Mouse (Mus musculus) CH12.LX (cell line): ENCODE data around the gene Fhit. TPM values are rescaled to one million over a fixed set of nuclear protein-coding genes. Genes with fewer than 3 reads are reported as not detected.

Source experiments
- DNase-seq: peaks from one replicate; pipeline ENCODE4 v3.0.0-alpha.2; 2013; ENCODE audit errors: extremely low read depth
- H3K27ac ChIP-seq: 2 replicates; pipeline ENCODE4 v1.5.1; 2012; ENCODE audit warnings: low read depth, mild to moderate bottlenecking, control low read depth, moderate library complexity; ENCODE audit not compliant: insufficient read depth
- H3K27me3 ChIP-seq: replicated peaks from 2 replicates; pipeline ENCODE3; 2012; ENCODE audit warnings: inconsistent platforms
- H3K36me3 ChIP-seq, 2 experiments: replicated peaks in 1 of 2; 2 replicates each; pipeline versions ENCODE3 to v1.6.1; 2012; ENCODE audit warnings: inconsistent platforms in 1 of 2, low read length in 1 of 2, mild to moderate bottlenecking in 1 of 2, mixed read lengths in 1 of 2, moderate library complexity in 1 of 2; ENCODE audit not compliant: control insufficient read depth in 1 of 2, insufficient read depth in 1 of 2
- H3K4me1 ChIP-seq, 2 experiments: 2 replicates each; pipeline ENCODE4 v1.6.1; 2012; ENCODE audit warnings: inconsistent platforms in 1 of 2, moderate library complexity in 1 of 2; ENCODE audit not compliant: insufficient read depth in 2 of 2, control insufficient read depth in 1 of 2
- H3K4me2 ChIP-seq: 2 replicates; pipeline ENCODE4 v1.6.1; 2012; ENCODE audit warnings: low read depth, mild to moderate bottlenecking, control low read depth; ENCODE audit not compliant: poor library complexity, insufficient read depth, severe bottlenecking
- H3K4me3 ChIP-seq, 3 experiments: fragments of 150-350 bp in 1 of 3; sonication (generic) in 1 of 3; replicated peaks in 1 of 3; 2 replicates each; pipeline versions ENCODE3 to v1.5.1; 2011 to 2012; ENCODE audit warnings: low read depth in 2 of 3, low read length in 2 of 3, mild to moderate bottlenecking in 2 of 3, moderate library complexity in 2 of 3, control low read depth in 1 of 3, improper control_type of control experiment in 1 of 3, inconsistent platforms in 1 of 3, mixed read lengths in 1 of 3; ENCODE audit not compliant: poor library complexity in 1 of 3
- H3K79me2 ChIP-seq: replicated peaks from 2 replicates; pipeline ENCODE4 v1.6.1; 2012; ENCODE audit warnings: mild to moderate bottlenecking, moderate library complexity; ENCODE audit not compliant: control insufficient read depth, poor library complexity, insufficient read depth, severe bottlenecking; ENCODE audit errors: extremely low read depth
- H3K9ac ChIP-seq: 2 replicates; pipeline ENCODE4 v1.6.1; 2012; ENCODE audit warnings: low read depth, mild to moderate bottlenecking, control low read depth, moderate library complexity; ENCODE audit not compliant: insufficient read depth
- H3K9me3 ChIP-seq: replicated peaks from 2 replicates; pipeline ENCODE3; 2012; ENCODE audit warnings: low read length, inconsistent platforms, mixed read lengths
- BHLHE40 ChIP-seq: IDR thresholded peaks from 2 replicates; pipeline ENCODE4 v1.6.1; 2011; ENCODE audit warnings: mild to moderate bottlenecking, low read depth, low read length, improper control_type of control experiment
- CHD1 ChIP-seq: IDR thresholded peaks from 2 replicates; pipeline ENCODE4 v1.6.1; 2012; ENCODE audit warnings: low read depth, low read length, improper control_type of control experiment, inconsistent platforms
- GABPA ChIP-seq: IDR thresholded peaks from 2 replicates; pipeline ENCODE4 v1.6.1; 2012; ENCODE audit warnings: low read depth, low read length, improper control_type of control experiment, inconsistent platforms; ENCODE audit not compliant: insufficient replicate concordance
- HCFC1 ChIP-seq: IDR thresholded peaks from 2 replicates; pipeline ENCODE4 v1.6.1; 2012; ENCODE audit warnings: low read depth, mild to moderate bottlenecking, inconsistent platforms, low read length, improper control_type of control experiment
- JUN ChIP-seq: IDR thresholded peaks from 2 replicates; pipeline ENCODE4 v1.6.1; 2011; ENCODE audit warnings: low read depth, mild to moderate bottlenecking, low read length, improper control_type of control experiment, moderate library complexity; ENCODE audit not compliant: insufficient read depth
- MAZ ChIP-seq: IDR thresholded peaks from 2 replicates; pipeline ENCODE4 v1.6.1; 2012; ENCODE audit warnings: low read depth, mild to moderate bottlenecking, inconsistent platforms, low read length, improper control_type of control experiment, moderate library complexity
- MEF2A ChIP-seq: IDR thresholded peaks from 2 replicates; pipeline ENCODE4 v1.6.1; 2014; ENCODE audit warnings: low read depth, mild to moderate bottlenecking, inconsistent platforms, low read length, improper control_type of control experiment, borderline replicate concordance
- MYC ChIP-seq: IDR thresholded peaks from 2 replicates; pipeline ENCODE4 v1.6.1; 2011; ENCODE audit warnings: low read depth, mild to moderate bottlenecking, improper control_type of control experiment, low read length
- PAX5 ChIP-seq: IDR thresholded peaks from 2 replicates; pipeline ENCODE4 v1.6.1; 2012; ENCODE audit warnings: low read length, inconsistent platforms, mixed read lengths
- UBTF ChIP-seq: IDR thresholded peaks from 2 replicates; pipeline ENCODE4 v1.6.1; 2012; ENCODE audit warnings: low read depth, mild to moderate bottlenecking, inconsistent platforms, low read length, improper control_type of control experiment, moderate library complexity
- ZC3H11A ChIP-seq: IDR thresholded peaks from 2 replicates; pipeline ENCODE4 v1.6.1; 2012; ENCODE audit warnings: low read depth, mild to moderate bottlenecking, inconsistent platforms, low read length, improper control_type of control experiment
- ZKSCAN1 ChIP-seq: IDR thresholded peaks from 2 replicates; pipeline ENCODE4 v1.6.1; 2012; ENCODE audit warnings: low read depth, inconsistent platforms, low read length, improper control_type of control experiment, borderline replicate concordance
- ZMIZ1 ChIP-seq: IDR thresholded peaks from 2 replicates; pipeline ENCODE4 v1.6.1; 2012; ENCODE audit warnings: low read depth, mild to moderate bottlenecking, inconsistent platforms, low read length, improper control_type of control experiment
- dilution Hi-C: fragments of 300-500 bp; cut with MboI; formaldehyde crosslinking; loops from 2 replicates; pipeline ENCODE4 v1.14.3; 2020; ENCODE audit warnings: low sequenced_read_pairs; ENCODE audit not compliant: extremely low pct_unique_long_range_greater_than_20kb, extremely low pct_ligation_motif_present
- in situ Hi-C: fragments of 300-500 bp; cut with MboI; formaldehyde crosslinking; loops from 3 replicates; pipeline ENCODE4 v1.14.3; 2019; ENCODE audit warnings: low sequenced_read_pairs, low pct_ligation_motif_present, low pct_unique_long_range_greater_than_20kb, mixed read lengths
- polyA plus RNA-seq: library from polyadenylated mRNA; unstranded; fragments of >175 nt; gene quantifications from 2 replicates; pipeline ENCODE4 v1.2.1, GENCODE M21; 2012; ENCODE audit warnings: low read depth; ENCODE audit not compliant: insufficient read length
- total RNA-seq, 2 experiments: library from RNA; depleted of rRNA; stranded (reverse); fragments of 300-350 nt in 1 of 2; fragments of >200 nt in 1 of 2; gene quantifications; 2 replicates each; pipeline ENCODE4 v1.2.3; 2012 to 2014

Gene Fhit
- total and polyA plus RNA-seq, 3 experiments = 0.64 to 1.9 (median 0.64) TPM

DNA sequence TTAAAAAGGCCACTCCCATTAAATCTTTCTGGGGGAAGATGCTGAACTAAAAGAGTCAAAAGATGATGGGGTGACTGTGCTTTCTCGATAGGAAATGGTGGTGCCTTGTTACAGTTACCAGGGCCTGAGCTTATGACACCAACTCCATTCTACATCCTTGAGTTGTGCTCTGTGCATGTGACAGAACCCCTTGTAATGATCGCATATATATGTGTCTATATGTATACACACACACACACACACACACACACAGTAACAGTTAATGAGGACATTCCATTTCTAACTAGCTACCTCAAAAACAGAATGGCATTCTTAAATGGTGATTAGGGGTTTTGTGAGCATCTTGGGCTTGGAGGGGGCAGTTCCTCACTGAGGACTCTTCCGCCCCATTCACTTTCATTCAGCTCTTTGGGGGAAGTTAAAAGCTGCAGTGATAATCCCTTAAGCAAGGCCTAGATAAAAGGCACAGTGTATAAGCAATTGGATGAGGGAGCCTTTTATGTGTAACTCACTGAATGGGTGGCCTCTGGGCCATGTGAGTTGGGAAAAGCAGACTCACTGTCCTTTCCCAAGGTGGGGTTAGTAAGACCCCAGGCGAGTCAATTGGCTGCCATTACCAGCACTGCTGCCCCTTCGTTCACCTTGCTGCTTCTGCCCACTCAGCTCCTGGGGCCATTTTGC is 449.9 kb downstream of the Fhit start:
- Histone ChIP-seq H3K27ac (no peak overlapping the region), H3K4me2 (no peak overlapping the region), H3K4me1 (no peaks in the 10 kb centered on the region), H3K9me3 (no peaks in the 10 kb centered on the region), H3K4me3 (no peak overlapping the region)
- no peak for DNase-seq
- no peak for TF ChIP-seq ZC3H11A
- TF ChIP-seq ZMIZ1 = no peak
- TF ChIP-seq CHD1 = no peak
- TF ChIP-seq, all 38 proteins: peak for 0
- in situ Hi-C loops = no loop called here
- no peaks in the 10 kb centered on the region for H3K27me3 ChIP-seq
- H3K36me3 ChIP-seq = no peaks in the 10 kb centered on the region
- dilution Hi-C loops = no loop called here
- H3K79me2 ChIP-seq = no peaks in the 10 kb centered on the region
- H3K9ac ChIP-seq = no peak overlapping the region

DNA sequence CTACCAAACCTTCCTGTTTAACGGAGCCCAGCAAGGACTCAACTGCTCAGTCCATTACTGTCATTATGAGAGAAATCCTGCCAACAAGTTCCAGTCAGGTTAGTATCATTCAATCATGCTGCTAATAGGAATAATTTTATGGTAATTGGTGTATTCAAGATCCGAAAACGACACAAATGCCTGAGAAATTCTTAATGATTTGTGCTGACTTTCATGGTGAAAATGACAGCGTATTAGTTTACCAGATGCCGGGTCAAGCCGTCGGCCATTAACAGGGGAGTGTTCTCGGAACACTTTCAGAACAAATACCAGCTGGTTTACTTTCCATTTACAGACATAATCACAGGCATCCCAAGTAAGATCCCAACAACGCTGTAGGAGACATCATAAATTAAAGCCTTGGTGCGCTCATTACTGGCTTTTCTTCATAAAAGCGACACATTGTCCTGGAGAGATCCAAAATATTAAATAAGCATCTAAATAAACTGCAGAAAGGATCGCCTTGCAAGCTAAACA is 451.0 kb downstream of the Fhit start:
- Histone ChIP-seq H3K36me3 (no peaks in the 10 kb centered on the region), H3K4me3 (no peak overlapping the region), H3K27ac (no peak overlapping the region), H3K4me2 (no peak overlapping the region)
- in situ Hi-C loops = no loop called here
- DNase-seq = no peak
- TF ChIP-seq MYC (no peak), PAX5 (no peak), GABPA (no peak), MEF2A (no peak), JUN (no peak), UBTF (no peak), BHLHE40 (no peak), ZMIZ1 (no peak), MAZ (no peak), HCFC1 (no peak), ZKSCAN1 (no peak)
- TF ChIP-seq, all 38 proteins: peak for 0
- Histone ChIP-seq H3K4me1 (no peaks in the 10 kb centered on the region), H3K9ac (no peak overlapping the region), H3K27me3 (no peaks in the 10 kb centered on the region), H3K9me3 (no peaks in the 10 kb centered on the region), H3K79me2 (no peaks in the 10 kb centered on the region)
- dilution Hi-C loops = no loop called here
